Mouse (Mus musculus): ENCODE data around the gene Immp2l. TPM values are rescaled to one million over a fixed set of nuclear protein-coding genes. Genes with fewer than 3 reads are reported as not detected.

The Immp2l gene
- polyA plus RNA-seq, 1 experiment from 2014 or later = 10.3 TPM

GRCm38 (mm10) chr12:41317431-41317830 is 293.5 kb downstream of the Immp2l start:
- WGBS = 83% methylated on average over 2 of the region's 2 CpGs
- no peak overlapping the region for H3K9ac ChIP-seq
- H3K9me3 ChIP-seq = no peaks in the 10 kb centered on the region
- no peak overlapping the region for H3K4me2 ChIP-seq
- no peaks in the 10 kb centered on the region for H3K36me3 ChIP-seq
- ATAC-seq (ENCODE audit: extremely low read depth, insufficient number of reproducible peaks, low FRiP score, low TSS enrichment) = no peak
- H3K4me3 ChIP-seq = no peak overlapping the region
- H3K4me1 ChIP-seq = no peaks in the 10 kb centered on the region
- no peak overlapping the region for H3K27ac ChIP-seq (replicated peaks)
- no peaks in the 10 kb centered on the region for H3K27me3 ChIP-seq (replicated peaks)

GRCm38 (mm10) chr12:41322018-41322417 is 298.1 kb downstream of the Immp2l start:
- Histone ChIP-seq H3K4me1 (no peaks in the 10 kb centered on the region), H3K27ac (replicated peaks) (no peak overlapping the region), H3K27me3 (replicated peaks) (no peaks in the 10 kb centered on the region), H3K36me3 (no peaks in the 10 kb centered on the region), H3K9ac (no peak overlapping the region), H3K4me3 (no peak overlapping the region), H3K9me3 (no peaks in the 10 kb centered on the region), H3K4me2 (no peak overlapping the region)
- no peak for ATAC-seq (ENCODE audit: extremely low read depth, insufficient number of reproducible peaks, low FRiP score, low TSS enrichment)
- 71% methylated on average over 1 of the region's 1 CpGs for WGBS

- H3K27ac ChIP-seq (replicated peaks) = no peak overlapping the region
- H3K9me3 ChIP-seq = no peaks in the 10 kb centered on the region
- no peaks in the 10 kb centered on the region for H3K36me3 ChIP-seq
- no peak overlapping the region for H3K4me3 ChIP-seq
- ATAC-seq (ENCODE audit: extremely low read depth, insufficient number of reproducible peaks, low FRiP score, low TSS enrichment) = no peak
- H3K27me3 ChIP-seq (replicated peaks) = no peaks in the 10 kb centered on the region
- 63% methylated on average over 2 of the region's 2 CpGs for WGBS
- H3K9ac ChIP-seq = no peak overlapping the region
- H3K4me2 ChIP-seq = no peak overlapping the region
- no peaks in the 10 kb centered on the region for H3K4me1 ChIP-seq
Observed at GRCm38 (mm10) chr12:41324418-41324817, 300.5 kb downstream of the Immp2l start.

- Histone ChIP-seq H3K4me1 (no peaks in the 10 kb centered on the region), H3K27me3 (replicated peaks) (no peaks in the 10 kb centered on the region), H3K9me3 (no peaks in the 10 kb centered on the region), H3K9ac (no peak overlapping the region), H3K36me3 (no peaks in the 10 kb centered on the region), H3K27ac (replicated peaks) (no peak overlapping the region), H3K4me3 (no peak overlapping the region), H3K4me2 (no peak overlapping the region)
- 67% methylated on average over 2 of the region's 2 CpGs for WGBS
- ATAC-seq (ENCODE audit: extremely low read depth, insufficient number of reproducible peaks, low FRiP score, low TSS enrichment) = no peak
Observed at GRCm38 (mm10) chr12:41325756-41326155, 301.9 kb downstream of the Immp2l start.

GRCm38 (mm10) chr12:41330988-41331671 is 307.2 kb downstream of the Immp2l start:
- Histone ChIP-seq H3K4me2 (no peak overlapping the region), H3K27me3 (replicated peaks) (no peaks in the 10 kb centered on the region), H3K27ac (replicated peaks) (no peak overlapping the region), H3K36me3 (no peaks in the 10 kb centered on the region), H3K9ac (no peak overlapping the region), H3K4me1 (peaks cover 20% of the 10 kb centered on the region), H3K9me3 (no peaks in the 10 kb centered on the region), H3K4me3 (no peak overlapping the region)
- WGBS = 41% methylated on average over 7 of the region's 7 CpGs
- ATAC-seq (ENCODE audit: extremely low read depth, insufficient number of reproducible peaks, low FRiP score, low TSS enrichment) = no peak

- no peak for ATAC-seq (ENCODE audit: extremely low read depth, insufficient number of reproducible peaks, low FRiP score, low TSS enrichment)
- Histone ChIP-seq H3K27ac (replicated peaks) (no peak overlapping the region), H3K27me3 (replicated peaks) (no peaks in the 10 kb centered on the region), H3K4me2 (no peak overlapping the region), H3K36me3 (no peaks in the 10 kb centered on the region), H3K9ac (no peak overlapping the region), H3K9me3 (no peaks in the 10 kb centered on the region), H3K4me3 (no peak overlapping the region), H3K4me1 (peaks cover 8% of the 10 kb centered on the region; the same call in 1 of the 2 replicates)
- WGBS = 71% methylated on average over 4 of the region's 4 CpGs
Observed at GRCm38 (mm10) chr12:41345621-41346020, 321.7 kb downstream of the Immp2l start.

- H3K4me1 ChIP-seq = peaks cover 8% of the 10 kb centered on the region; the same call in 1 of the 2 replicates
- H3K36me3 ChIP-seq = no peaks in the 10 kb centered on the region
- no peak for ATAC-seq (ENCODE audit: extremely low read depth, insufficient number of reproducible peaks, low FRiP score, low TSS enrichment)
- no peak overlapping the region for H3K9ac ChIP-seq
- H3K27me3 ChIP-seq (replicated peaks) = no peaks in the 10 kb centered on the region
- no peak overlapping the region for H3K4me2 ChIP-seq
- no peak overlapping the region for H3K27ac ChIP-seq (replicated peaks)
- H3K9me3 ChIP-seq = no peaks in the 10 kb centered on the region
- 78% methylated on average over 2 of the region's 2 CpGs for WGBS
- H3K4me3 ChIP-seq = no peak overlapping the region
Observed at GRCm38 (mm10) chr12:41347494-41347893, 323.6 kb downstream of the Immp2l start.

GRCm38 (mm10) chr12:41349386-41349785 is 325.5 kb downstream of the Immp2l start:
- Histone ChIP-seq H3K9me3 (no peaks in the 10 kb centered on the region), H3K36me3 (no peaks in the 10 kb centered on the region), H3K27ac (replicated peaks) (no peak overlapping the region), H3K4me2 (no peak overlapping the region), H3K27me3 (replicated peaks) (no peaks in the 10 kb centered on the region), H3K9ac (no peak overlapping the region), H3K4me1 (peaks cover 8% of the 10 kb centered on the region; the same call in 1 of the 2 replicates), H3K4me3 (no peak overlapping the region)
- ATAC-seq (ENCODE audit: extremely low read depth, insufficient number of reproducible peaks, low FRiP score, low TSS enrichment) = no peak
- WGBS = 42% methylated on average over 2 of the region's 2 CpGs

- Histone ChIP-seq H3K27ac (replicated peaks) (no peak overlapping the region), H3K4me2 (no peak overlapping the region), H3K4me1 (peaks cover 8% of the 10 kb centered on the region; the same call in 1 of the 2 replicates), H3K9ac (no peak overlapping the region), H3K9me3 (no peaks in the 10 kb centered on the region), H3K27me3 (replicated peaks) (no peaks in the 10 kb centered on the region), H3K36me3 (no peaks in the 10 kb centered on the region), H3K4me3 (no peak overlapping the region)
- WGBS = 41% methylated on average over 2 of the region's 2 CpGs
- ATAC-seq (ENCODE audit: extremely low read depth, insufficient number of reproducible peaks, low FRiP score, low TSS enrichment) = no peak
Observed at GRCm38 (mm10) chr12:41349814-41350213, 325.9 kb downstream of the Immp2l start.

- H3K4me3 ChIP-seq = no peak overlapping the region
- H3K9me3 ChIP-seq = no peaks in the 10 kb centered on the region
- no peaks in the 10 kb centered on the region for H3K36me3 ChIP-seq
- no peak overlapping the region for H3K27ac ChIP-seq (replicated peaks)
- 69% methylated on average over 2 of the region's 2 CpGs for WGBS
- H3K9ac ChIP-seq = no peak overlapping the region
- peaks cover 8% of the 10 kb centered on the region; the same call in 1 of the 2 replicates for H3K4me1 ChIP-seq
- no peak for ATAC-seq (ENCODE audit: extremely low read depth, insufficient number of reproducible peaks, low FRiP score, low TSS enrichment)
- no peaks in the 10 kb centered on the region for H3K27me3 ChIP-seq (replicated peaks)
- no peak overlapping the region for H3K4me2 ChIP-seq
Observed at GRCm38 (mm10) chr12:41351275-41351674, 327.4 kb downstream of the Immp2l start.

- H3K9me3 ChIP-seq = no peaks in the 10 kb centered on the region
- H3K4me3 ChIP-seq = no peak overlapping the region
- 60% methylated on average over 1 of the region's 1 CpGs for WGBS
- no peak overlapping the region for H3K27ac ChIP-seq (replicated peaks)
- no peaks in the 10 kb centered on the region; the same call in 1 of the 2 replicates for H3K4me1 ChIP-seq
- no peak overlapping the region for H3K4me2 ChIP-seq
- H3K36me3 ChIP-seq = no peaks in the 10 kb centered on the region
- no peak for ATAC-seq (ENCODE audit: extremely low read depth, insufficient number of reproducible peaks, low FRiP score, low TSS enrichment)
- H3K27me3 ChIP-seq (replicated peaks) = no peaks in the 10 kb centered on the region
- H3K9ac ChIP-seq = no peak overlapping the region
Observed at GRCm38 (mm10) chr12:41354857-41355256, 331.0 kb downstream of the Immp2l start.

GRCm38 (mm10) chr12:41356040-41356439 is 332.1 kb downstream of the Immp2l start:
- no peak for ATAC-seq (ENCODE audit: extremely low read depth, insufficient number of reproducible peaks, low FRiP score, low TSS enrichment)
- H3K4me3 ChIP-seq = no peak overlapping the region

More at GRCm38 (mm10) chr12:41356040-41356439, 332.1 kb downstream of the Immp2l start:
- Histone ChIP-seq H3K36me3 (no peaks in the 10 kb centered on the region), H3K27me3 (replicated peaks) (no peaks in the 10 kb centered on the region), H3K27ac (replicated peaks) (no peak overlapping the region), H3K9ac (no peak overlapping the region), H3K4me1 (no peaks in the 10 kb centered on the region), H3K4me2 (no peak overlapping the region), H3K9me3 (no peaks in the 10 kb centered on the region)
- WGBS = 59% methylated on average over 3 of the region's 3 CpGs
